Mouse (Mus musculus): ENCODE measurements around the gene Dazap1. TPM values are rescaled to one million over a fixed set of nuclear protein-coding genes. Genes with fewer than 3 reads are reported as not detected.

The Dazap1 gene
- polyA plus RNA-seq, 1 experiment, result 175 TPM

DNA sequence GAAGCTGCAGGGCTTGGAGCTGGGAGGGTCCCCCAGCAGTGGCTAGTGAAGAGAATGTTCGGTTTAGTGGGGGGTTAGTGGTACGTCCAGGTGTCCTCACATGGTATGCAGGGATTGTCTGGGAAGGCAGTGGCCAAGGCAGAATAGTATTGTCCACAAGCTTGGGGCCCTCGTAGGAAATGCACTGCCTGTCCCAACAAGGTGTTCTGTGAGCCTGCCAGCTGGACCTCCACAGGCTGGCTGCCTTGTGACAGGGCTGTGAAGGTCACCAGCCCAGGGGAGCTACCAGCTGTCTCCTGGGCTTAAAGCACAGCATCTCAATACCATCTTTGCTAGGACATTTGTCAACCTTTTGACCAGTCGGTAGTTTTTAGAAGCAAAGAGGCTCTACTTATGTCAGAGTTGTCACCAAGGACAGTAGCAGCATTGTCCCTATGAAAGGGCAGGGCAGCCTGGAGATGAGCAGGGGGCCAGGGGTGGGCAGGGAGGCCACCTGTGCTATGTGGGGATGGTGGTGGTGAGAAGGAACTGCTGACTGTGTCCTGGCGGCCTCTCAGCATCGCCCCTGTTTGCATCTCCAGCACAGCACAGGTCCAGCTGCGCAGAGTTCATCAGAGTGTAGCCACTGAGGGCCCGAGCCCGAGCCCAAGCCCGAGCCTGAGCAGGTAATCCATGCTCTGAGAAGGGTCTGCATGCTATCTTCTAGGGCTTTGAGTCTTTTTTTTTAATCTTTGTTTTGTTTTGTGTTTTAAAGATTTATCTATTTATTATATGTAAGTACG is 8.6 kb upstream of the Dazap1 start:
- H3K9me3 ChIP-seq (replicated peaks; ENCODE audit: control insufficient read depth, insufficient read depth, low read length, poor library complexity, severe bottlenecking), result no peaks in the 10 kb centered on the region
- peaks cover 4% of the 10 kb centered on the region; the same call in 1 of the 2 replicates for H3K36me3 ChIP-seq (ENCODE audit: control insufficient read depth, insufficient read depth, low read length, poor library complexity, severe bottlenecking)
- peaks cover 1% of the 10 kb centered on the region for H3K4me1 ChIP-seq (ENCODE audit: control insufficient read depth, insufficient read depth, low read length)
- no peak overlapping the region for H3K4me3 ChIP-seq (ENCODE audit: low read depth, low read length)
- no peak overlapping the region for H3K9ac ChIP-seq (ENCODE audit: low read depth, poor library complexity, severe bottlenecking)
- H3K27ac ChIP-seq (ENCODE audit: insufficient read depth, low read length), result no peak overlapping the region
- TF ChIP-seq EP300 (IDR thresholded peaks at IDR 0.05; ENCODE audit: insufficient read depth, low read depth, low read length) (no peak), CTCF (IDR thresholded peaks at IDR 0.05; ENCODE audit: low read depth, low read length) (no peak), POLR2A (IDR thresholded peaks at IDR 0.05; ENCODE audit: insufficient read depth, low read length) (no peak)
- no peaks in the 10 kb centered on the region for H3K27me3 ChIP-seq (ENCODE audit: control insufficient read depth, insufficient read depth, low read length, poor library complexity, severe bottlenecking)

DNA sequence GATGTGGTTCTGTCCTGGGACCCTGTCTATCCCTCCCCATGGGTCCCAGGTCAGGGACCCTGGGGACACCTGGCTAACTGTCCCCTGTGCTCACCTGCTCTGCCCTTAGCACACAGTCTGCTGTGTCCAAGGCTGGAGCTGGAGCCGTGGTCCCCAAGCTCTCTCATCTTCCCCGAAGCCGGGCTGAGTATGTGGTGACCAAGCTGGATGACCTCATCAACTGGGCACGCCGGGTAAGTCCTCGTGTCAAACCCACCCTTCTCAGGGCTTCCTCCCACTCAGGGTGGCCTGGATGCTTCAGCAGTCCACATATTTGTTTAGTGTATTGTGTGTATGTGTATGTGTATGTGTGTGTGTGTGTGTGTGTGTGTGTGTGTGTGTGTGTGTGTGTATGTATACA is 7.7 kb upstream of the Dazap1 start:
- H3K36me3 ChIP-seq (ENCODE audit: control insufficient read depth, insufficient read depth, low read length, poor library complexity, severe bottlenecking), result peaks cover 4% of the 10 kb centered on the region; the same call in 1 of the 2 replicates
- TF ChIP-seq POLR2A (IDR thresholded peaks at IDR 0.05; ENCODE audit: insufficient read depth, low read length), result no peak
- no peak for TF ChIP-seq EP300 (IDR thresholded peaks at IDR 0.05; ENCODE audit: insufficient read depth, low read depth, low read length)
- TF ChIP-seq CTCF (IDR thresholded peaks at IDR 0.05; ENCODE audit: low read depth, low read length), result no peak
- H3K9me3 ChIP-seq (replicated peaks; ENCODE audit: control insufficient read depth, insufficient read depth, low read length, poor library complexity, severe bottlenecking), result no peaks in the 10 kb centered on the region
- no peak overlapping the region for H3K27ac ChIP-seq (ENCODE audit: insufficient read depth, low read length)
- no peak overlapping the region for H3K9ac ChIP-seq (ENCODE audit: low read depth, poor library complexity, severe bottlenecking)
- no peaks in the 10 kb centered on the region for H3K4me1 ChIP-seq (ENCODE audit: control insufficient read depth, insufficient read depth, low read length)
- H3K4me3 ChIP-seq (ENCODE audit: low read depth, low read length), result no peak overlapping the region
- no peaks in the 10 kb centered on the region for H3K27me3 ChIP-seq (ENCODE audit: control insufficient read depth, insufficient read depth, low read length, poor library complexity, severe bottlenecking)

DNA sequence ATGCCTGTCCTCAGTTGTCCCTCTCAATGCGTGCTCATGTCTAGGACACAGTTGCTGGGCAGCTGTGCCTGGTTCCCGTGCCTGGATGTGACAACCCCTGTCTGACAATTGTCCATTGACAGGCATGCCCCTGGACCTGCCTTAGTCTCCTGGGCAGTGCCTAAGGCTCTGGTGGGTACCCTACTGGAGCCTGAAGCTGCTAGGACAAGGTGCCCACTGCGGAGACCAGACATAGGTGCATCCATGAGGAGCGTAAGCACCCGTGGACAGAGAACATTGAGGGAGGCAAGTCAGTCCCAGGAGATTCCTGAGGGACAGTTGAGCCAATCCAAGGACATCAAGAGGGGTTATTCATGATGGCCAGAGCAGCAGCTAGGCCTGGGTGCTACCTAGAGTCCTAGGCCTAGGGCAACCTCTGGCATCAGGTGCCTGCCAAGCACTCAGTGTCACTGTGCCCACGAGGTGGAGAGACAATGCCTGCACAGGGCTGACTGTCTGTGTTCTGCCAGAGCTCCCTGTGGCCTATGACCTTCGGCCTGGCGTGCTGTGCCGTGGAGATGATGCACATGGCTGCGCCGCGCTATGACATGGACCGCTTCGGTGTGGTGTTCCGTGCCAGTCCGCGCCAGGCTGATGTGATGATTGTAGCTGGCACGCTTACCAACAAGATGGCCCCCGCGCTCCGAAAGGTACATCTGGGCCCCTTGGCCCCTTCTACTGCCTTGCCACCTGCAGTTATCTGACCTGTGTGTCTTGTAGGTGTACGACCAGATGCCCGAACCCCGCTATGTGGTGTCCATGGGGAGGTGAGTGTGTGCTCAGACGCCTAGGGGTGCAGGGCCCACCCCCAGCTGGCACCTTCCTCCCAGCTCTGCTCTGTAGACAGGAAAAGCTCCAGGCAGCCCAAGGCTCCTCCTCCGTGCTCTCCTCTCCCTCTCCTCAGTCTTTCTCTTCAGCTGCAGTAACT is 6.7 kb upstream of the Dazap1 start:
- H3K4me3 ChIP-seq (ENCODE audit: low read depth, low read length), result no peak overlapping the region
- no peaks in the 10 kb centered on the region for H3K9me3 ChIP-seq (replicated peaks; ENCODE audit: control insufficient read depth, insufficient read depth, low read length, poor library complexity, severe bottlenecking)
- no peaks in the 10 kb centered on the region for H3K4me1 ChIP-seq (ENCODE audit: control insufficient read depth, insufficient read depth, low read length)
- no peak overlapping the region for H3K9ac ChIP-seq (ENCODE audit: low read depth, poor library complexity, severe bottlenecking)
- no peak overlapping the region for H3K27ac ChIP-seq (ENCODE audit: insufficient read depth, low read length)
- TF ChIP-seq EP300 (IDR thresholded peaks at IDR 0.05; ENCODE audit: insufficient read depth, low read depth, low read length), result no peak
- TF ChIP-seq POLR2A (IDR thresholded peaks at IDR 0.05; ENCODE audit: insufficient read depth, low read length), result no peak
- no peak for TF ChIP-seq CTCF (IDR thresholded peaks at IDR 0.05; ENCODE audit: low read depth, low read length)
- no peaks in the 10 kb centered on the region for H3K27me3 ChIP-seq (ENCODE audit: control insufficient read depth, insufficient read depth, low read length, poor library complexity, severe bottlenecking)
- H3K36me3 ChIP-seq (ENCODE audit: control insufficient read depth, insufficient read depth, low read length, poor library complexity, severe bottlenecking), result peaks cover 4% of the 10 kb centered on the region; the same call in 1 of the 2 replicates

DNA sequence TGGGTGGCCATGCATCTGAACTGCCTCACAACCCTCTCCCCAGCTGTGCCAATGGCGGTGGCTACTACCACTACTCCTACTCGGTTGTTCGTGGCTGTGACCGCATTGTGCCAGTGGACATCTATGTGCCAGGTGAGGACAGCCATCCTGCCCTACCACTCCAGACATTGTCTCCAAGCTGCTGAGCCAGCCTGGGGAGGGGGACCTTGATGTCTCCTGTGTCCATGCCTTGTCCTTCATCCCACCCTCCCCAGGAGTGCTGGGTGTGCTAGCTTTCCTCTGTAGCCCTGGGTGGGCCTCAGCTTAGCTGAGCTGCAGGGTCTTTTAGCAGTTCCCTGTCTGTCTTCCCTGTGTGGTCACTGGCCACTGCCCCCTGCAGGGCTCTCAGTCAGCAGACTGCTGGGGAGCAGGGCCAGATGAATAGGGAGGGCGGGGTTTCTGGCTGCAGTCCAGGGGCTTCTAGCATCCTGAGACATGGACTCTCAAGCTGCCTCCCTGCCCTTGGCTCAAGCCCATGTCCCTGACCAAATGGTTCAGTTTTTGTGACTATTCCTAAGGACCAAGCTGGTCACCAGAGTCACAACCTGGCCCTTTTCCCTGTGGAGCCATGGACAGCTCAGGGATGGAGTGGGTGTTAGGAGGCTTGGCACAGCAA is 5.3 kb upstream of the Dazap1 start:
- Histone ChIP-seq H3K27me3 (ENCODE audit: control insufficient read depth, insufficient read depth, low read length, poor library complexity, severe bottlenecking) (no peaks in the 10 kb centered on the region), H3K9ac (ENCODE audit: low read depth, poor library complexity, severe bottlenecking) (no peak overlapping the region), H3K9me3 (replicated peaks; ENCODE audit: control insufficient read depth, insufficient read depth, low read length, poor library complexity, severe bottlenecking) (no peaks in the 10 kb centered on the region), H3K27ac (ENCODE audit: insufficient read depth, low read length) (no peak overlapping the region), H3K4me3 (ENCODE audit: low read depth, low read length) (no peak overlapping the region), H3K36me3 (ENCODE audit: control insufficient read depth, insufficient read depth, low read length, poor library complexity, severe bottlenecking) (peaks cover 4% of the 10 kb centered on the region; the same call in 1 of the 2 replicates), H3K4me1 (ENCODE audit: control insufficient read depth, insufficient read depth, low read length) (no peaks in the 10 kb centered on the region)
- TF ChIP-seq CTCF (IDR thresholded peaks at IDR 0.05; ENCODE audit: low read depth, low read length), result no peak
- TF ChIP-seq POLR2A (IDR thresholded peaks at IDR 0.05; ENCODE audit: insufficient read depth, low read length), result no peak
- no peak for TF ChIP-seq EP300 (IDR thresholded peaks at IDR 0.05; ENCODE audit: insufficient read depth, low read depth, low read length)

DNA sequence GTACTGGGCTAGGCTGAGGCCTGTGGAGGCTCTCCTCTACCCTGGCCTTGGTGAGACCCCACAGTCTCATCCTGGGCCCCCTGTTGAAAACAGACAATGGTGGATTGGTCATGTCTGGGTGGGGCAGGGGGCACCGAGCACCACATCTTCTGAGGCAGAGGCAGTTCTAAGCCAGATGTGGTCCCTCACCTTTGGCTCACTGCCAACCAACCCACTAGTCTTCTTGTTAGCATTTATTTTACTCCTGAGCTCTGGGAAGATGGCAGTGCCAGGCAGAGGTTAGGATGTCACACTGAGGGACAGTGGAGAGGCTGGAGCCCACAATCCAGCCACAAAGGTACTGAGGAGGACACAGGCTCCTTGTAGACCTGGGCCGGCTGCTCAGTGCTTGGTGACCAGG is 3.4 kb upstream of the Dazap1 start:
- no peak overlapping the region for H3K9ac ChIP-seq (ENCODE audit: low read depth, poor library complexity, severe bottlenecking)
- H3K27me3 ChIP-seq (ENCODE audit: control insufficient read depth, insufficient read depth, low read length, poor library complexity, severe bottlenecking), result no peaks in the 10 kb centered on the region
- no peaks in the 10 kb centered on the region for H3K9me3 ChIP-seq (replicated peaks; ENCODE audit: control insufficient read depth, insufficient read depth, low read length, poor library complexity, severe bottlenecking)
- no peaks in the 10 kb centered on the region for H3K4me1 ChIP-seq (ENCODE audit: control insufficient read depth, insufficient read depth, low read length)
- no peak overlapping the region for H3K4me3 ChIP-seq (ENCODE audit: low read depth, low read length)
- no peak overlapping the region for H3K27ac ChIP-seq (ENCODE audit: insufficient read depth, low read length)
- peaks cover 4% of the 10 kb centered on the region; the same call in 1 of the 2 replicates for H3K36me3 ChIP-seq (ENCODE audit: control insufficient read depth, insufficient read depth, low read length, poor library complexity, severe bottlenecking)
- TF ChIP-seq CTCF (IDR thresholded peaks at IDR 0.05; ENCODE audit: low read depth, low read length) (no peak), POLR2A (IDR thresholded peaks at IDR 0.05; ENCODE audit: insufficient read depth, low read length) (no peak), EP300 (IDR thresholded peaks at IDR 0.05; ENCODE audit: insufficient read depth, low read depth, low read length) (no peak)

Measured in ES-Bruce4 (cell line).